Mouse (Mus musculus): ENCODE results near the gene Dcaf4.

Dcaf4 gene

GRCm38 (mm10) chr12:83553816-83554215, 33.5 kb downstream of the Dcaf4 start:
- no peak for DNase-seq

GRCm38 (mm10) chr12:83555605-83556004, 35.3 kb downstream of the Dcaf4 start:
- DNase-seq, result no peak

- peak; percentile 44 for DNase-seq
Observed at GRCm38 (mm10) chr12:83558496-83558895, 38.2 kb downstream of the Dcaf4 start.

GRCm38 (mm10) chr12:83560189-83560588, 39.9 kb downstream of the Dcaf4 start:
- DNase-seq, result no peak

GRCm38 (mm10) chr12:83562589-83562988, 42.3 kb downstream of the Dcaf4 start:
- no peak for DNase-seq

- DNase-seq, result no peak
Observed at GRCm38 (mm10) chr12:83569866-83570265, 49.6 kb downstream of the Dcaf4 start.

GRCm38 (mm10) chr12:83572717-83573116, 52.5 kb downstream of the Dcaf4 start:
- DNase-seq, result no peak

- DNase-seq, result no peak
Observed at GRCm38 (mm10) chr12:83577445-83577844, 57.2 kb downstream of the Dcaf4 start.

- DNase-seq, result no peak
Observed at GRCm38 (mm10) chr12:83578356-83578755, 58.1 kb downstream of the Dcaf4 start.

GRCm38 (mm10) chr12:83578896-83579569, 58.8 kb downstream of the Dcaf4 start:
- DNase-seq, result no peak

- DNase-seq, result no peak
Observed at GRCm38 (mm10) chr12:83580283-83580682, 60.0 kb downstream of the Dcaf4 start.

GRCm38 (mm10) chr12:83582106-83582505, 61.8 kb downstream of the Dcaf4 start:
- no peak for DNase-seq

GRCm38 (mm10) chr12:83582747-83583146, 62.5 kb downstream of the Dcaf4 start:
- no peak for DNase-seq

GRCm38 (mm10) chr12:83586628-83587027, 66.4 kb downstream of the Dcaf4 start:
- DNase-seq, result no peak
